Mouse (Mus musculus) ES-E14 (cell line): ENCODE measurements around the gene Gm21885. TPM values are rescaled to one million over a fixed set of nuclear protein-coding genes. Genes with fewer than 3 reads are reported as not detected.
A peak's percentile ranks its signal among the peaks of the same experiment; 100 is the strongest.

Experiments
- DNase-seq: peaks from one replicate; pipeline ENCODE4 v3.0.0-alpha.2; 2013; ENCODE audit warnings: low read depth, low spot score
- H3K27ac ChIP-seq: 2 replicates; pipeline ENCODE4 v1.5.1; 2012; ENCODE audit warnings: low read depth, mild to moderate bottlenecking, low read length, moderate library complexity, mixed read lengths; ENCODE audit not compliant: poor library complexity, insufficient read depth, severe bottlenecking
- H3K36me3 ChIP-seq: 2 replicates; pipeline ENCODE4 v1.6.1; 2012; ENCODE audit warnings: mild to moderate bottlenecking, low read length, moderate library complexity, mixed read lengths; ENCODE audit not compliant: control insufficient read depth, poor library complexity, insufficient read depth, severe bottlenecking
- H3K4me1 ChIP-seq, 2 experiments: fragments of 150-350 bp in 1 of 2; sonication (generic) in 1 of 2; 2 replicates each; pipeline ENCODE4 v1.6.1; 2012; ENCODE audit warnings: low read length in 2 of 2, mild to moderate bottlenecking in 1 of 2, mixed read lengths in 1 of 2; ENCODE audit not compliant: control insufficient read depth in 2 of 2, insufficient read depth in 2 of 2, poor library complexity in 1 of 2
- H3K4me3 ChIP-seq, 2 experiments: fragments of 150-350 bp in 1 of 2; sonication (generic) in 1 of 2; 2 replicates each; pipeline ENCODE4 v1.5.1; 2012; ENCODE audit warnings: low read length in 2 of 2, low read depth in 1 of 2, mild to moderate bottlenecking in 1 of 2, mixed read lengths in 1 of 2; ENCODE audit not compliant: insufficient read depth in 1 of 2, poor library complexity in 1 of 2, severe bottlenecking in 1 of 2
- H3K9ac ChIP-seq: 2 replicates; pipeline ENCODE4 v1.6.1; 2012; ENCODE audit warnings: low read depth, mild to moderate bottlenecking, low read length, mixed read lengths; ENCODE audit not compliant: poor library complexity, insufficient read depth, severe bottlenecking
- H3K9me3 ChIP-seq: fragments of 150-350 bp; sonication (generic); 2 replicates; pipeline ENCODE4 v1.6.1; 2012; ENCODE audit warnings: low read depth, mild to moderate bottlenecking, low read length; ENCODE audit not compliant: control insufficient read depth, insufficient read depth
- CHD2 ChIP-seq: IDR thresholded peaks from 2 replicates; pipeline ENCODE4 v1.6.1; 2014; ENCODE audit warnings: mild to moderate bottlenecking, low read depth, low read length, inconsistent platforms
- HCFC1 ChIP-seq: IDR thresholded peaks from 2 replicates; pipeline ENCODE4 v1.6.1; 2012; ENCODE audit warnings: low read length, inconsistent platforms, borderline replicate concordance; ENCODE audit not compliant: insufficient read depth
- MAFK ChIP-seq: IDR thresholded peaks from 2 replicates; pipeline ENCODE4 v1.6.1; 2014; ENCODE audit warnings: mild to moderate bottlenecking, low read depth, low read length, inconsistent platforms; ENCODE audit not compliant: insufficient read depth
- ZC3H11A ChIP-seq: IDR thresholded peaks from 2 replicates; pipeline ENCODE4 v1.6.1; 2012; ENCODE audit warnings: low read depth, mild to moderate bottlenecking, inconsistent platforms, low read length, borderline replicate concordance
- ZNF384 ChIP-seq: IDR thresholded peaks from 2 replicates; pipeline ENCODE4 v1.6.1; 2012; ENCODE audit warnings: low read depth, low read length, inconsistent platforms
- in situ Hi-C, 2 experiments: fragments of 600-800 bp; cut with MboI; formaldehyde crosslinking; loops; one replicate each; pipeline ENCODE4 v1.15.1; 2025; ENCODE audit warnings: low sequenced_read_pairs in 2 of 2, inconsistent platforms in 1 of 2; ENCODE audit not compliant: unreplicated experiment in 2 of 2
- total RNA-seq: library from RNA; depleted of rRNA; stranded (reverse); fragments of 300-350 nt; gene quantifications from 2 replicates; pipeline ENCODE4 v1.2.3, GENCODE M21; 2012

Gm21885 gene
- total RNA-seq, 1 experiment = 0.40 TPM

DNA sequence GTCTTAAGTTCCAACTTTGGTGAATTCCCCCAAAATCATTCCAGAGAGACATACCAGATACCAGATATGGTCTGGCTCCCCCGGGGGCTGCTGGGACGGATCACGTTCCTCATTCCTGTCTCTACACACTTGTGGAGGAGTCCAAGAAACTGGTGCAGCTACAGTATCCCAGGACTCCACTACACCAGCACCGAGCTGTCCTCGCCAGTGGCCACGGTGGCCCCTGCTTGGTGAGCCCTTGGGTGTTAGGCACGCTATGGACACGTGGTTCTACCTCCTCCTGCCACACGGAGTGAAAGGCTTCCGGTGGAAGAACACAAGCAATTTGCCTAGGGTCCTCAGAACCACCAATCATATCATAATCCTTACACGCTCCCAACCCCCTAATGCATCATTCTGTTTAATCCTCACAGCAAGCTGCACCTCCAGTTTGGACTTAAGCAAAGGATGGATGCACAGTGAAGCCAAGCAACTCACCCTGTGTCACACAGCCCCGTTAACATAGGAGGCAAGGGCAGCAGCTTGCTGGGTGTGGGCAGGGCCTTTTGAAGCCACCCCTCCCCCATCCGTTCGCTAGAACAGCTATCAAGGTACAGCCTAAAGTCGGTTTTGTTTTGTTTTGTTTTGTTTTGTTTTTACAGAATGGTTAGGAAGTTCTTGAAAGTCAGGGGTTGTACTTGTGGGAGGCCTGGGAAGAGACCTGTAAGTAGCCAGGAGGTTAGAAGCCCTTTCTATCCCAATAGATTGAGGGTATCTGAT lies 38.1 kb upstream of the Gm21885 start:
- DNase-seq = no peak
- TF ChIP-seq ZC3H11A (no peak), ZNF384 (no peak), MAFK (no peak), CHD2 (no peak), HCFC1 (no peak)
- peaks cover 8 to 10% of the 10 kb centered on the region in 2 experiments; a peak in 2 of 4 replicates for H3K4me1 ChIP-seq
- H3K36me3 ChIP-seq = no peaks in the 10 kb centered on the region
- in situ Hi-C loops = no loop called here
- H3K4me3 ChIP-seq = peak overlapping the region; percentile 11 to 22; a peak in 3 of 4 replicates
- no peak overlapping the region for H3K27ac ChIP-seq
- no peak overlapping the region for H3K9ac ChIP-seq
- no peaks in the 10 kb centered on the region for H3K9me3 ChIP-seq

DNA sequence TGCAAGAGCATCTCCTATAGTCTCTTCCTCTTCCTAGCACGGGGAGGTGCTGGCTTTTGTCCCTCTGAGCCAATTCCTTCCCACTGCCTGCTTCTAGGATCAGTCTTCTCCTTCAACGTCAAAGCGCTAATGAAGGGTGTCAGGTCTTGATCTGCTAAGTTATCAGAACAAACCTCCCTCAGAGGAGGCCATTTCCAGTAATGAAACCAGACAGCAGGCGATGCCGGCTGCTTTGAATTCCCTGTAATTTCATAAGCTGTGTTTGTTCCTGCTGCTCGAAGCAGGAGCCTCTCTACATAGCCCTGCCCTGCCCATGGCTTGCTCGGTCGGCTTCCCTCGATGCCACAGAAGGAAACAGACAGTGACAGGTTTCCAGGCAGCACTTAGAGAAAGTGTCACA lies 37.3 kb upstream of the Gm21885 start:
- H3K4me1 ChIP-seq = peaks cover 8 to 10% of the 10 kb centered on the region in 2 experiments; a peak in 2 of 4 replicates

DNA sequence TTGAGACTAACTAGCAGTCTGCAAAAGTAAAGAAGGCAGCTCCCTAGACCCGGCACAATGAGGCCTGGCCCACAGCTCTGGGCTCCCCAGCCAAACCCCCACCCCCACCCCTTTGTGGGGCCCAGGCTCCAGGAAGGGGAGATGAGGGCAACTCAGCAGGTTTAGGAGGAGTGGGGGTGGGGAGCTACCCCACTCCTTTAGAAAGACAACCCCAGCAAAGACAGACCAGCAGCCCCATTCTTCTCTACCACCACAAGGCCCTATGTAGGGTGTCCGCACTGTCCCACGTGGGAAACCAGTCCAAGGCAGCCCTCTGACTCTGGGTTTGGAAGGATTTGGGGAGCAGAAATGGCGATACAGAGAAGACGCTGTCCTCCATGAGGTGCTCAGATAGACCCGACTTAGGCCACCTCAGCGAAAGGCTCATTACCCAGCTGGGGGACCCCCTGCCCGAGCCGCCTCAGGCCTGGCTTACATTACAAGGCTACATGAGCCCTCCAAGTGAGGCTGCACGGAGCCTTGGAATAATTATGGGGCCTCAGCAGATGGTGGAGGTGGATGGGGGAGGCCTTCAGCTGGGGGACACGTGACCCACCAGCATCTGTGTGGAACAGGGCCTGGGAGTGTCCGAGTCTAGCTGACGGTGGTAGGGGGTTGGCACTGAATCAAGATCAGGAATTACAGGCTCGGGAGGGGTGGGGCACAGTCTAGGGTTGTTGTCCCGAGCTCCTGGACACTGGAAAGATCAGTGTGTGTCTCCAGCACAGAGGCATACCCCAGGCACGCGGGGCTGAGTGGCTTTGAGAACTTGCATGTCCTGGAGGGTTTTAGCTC lies 35.5 kb upstream of the Gm21885 start, which contains the start of gene Wfikkn2:
Wfikkn2 (minus strand) TSS at position 51 of the 834 bp plus-strand sequence.
- peaks cover 4 to 10% of the 10 kb centered on the region in 2 experiments; a peak in 2 of 4 replicates for H3K4me1 ChIP-seq
- no peak within 1 kb of the TSS for H3K4me3 ChIP-seq
- H3K27ac ChIP-seq = no peak within 1 kb of the TSS
- H3K36me3 ChIP-seq = no peaks in the 10 kb centered on the region
- no peak for DNase-seq
- no peak for TF ChIP-seq HCFC1
- no peak for TF ChIP-seq ZC3H11A
- no peak for TF ChIP-seq CHD2
- TF ChIP-seq ZNF384 = no peak
- no peak for TF ChIP-seq MAFK
- H3K9ac ChIP-seq = no peak within 1 kb of the TSS
- no peaks in the 10 kb centered on the region for H3K9me3 ChIP-seq
- in situ Hi-C loops = no loop called here

More for the DNA sequence above, 37.3 kb upstream of the Gm21885 start:
- Histone ChIP-seq H3K4me3 (no peak overlapping the region), H3K9me3 (no peaks in the 10 kb centered on the region), H3K27ac (no peak overlapping the region), H3K36me3 (no peaks in the 10 kb centered on the region), H3K9ac (no peak overlapping the region)
- DNase-seq = no peak
- in situ Hi-C loops = no loop called here
- TF ChIP-seq CHD2 (no peak), MAFK (no peak), ZC3H11A (no peak), ZNF384 (no peak), HCFC1 (no peak)

DNA sequence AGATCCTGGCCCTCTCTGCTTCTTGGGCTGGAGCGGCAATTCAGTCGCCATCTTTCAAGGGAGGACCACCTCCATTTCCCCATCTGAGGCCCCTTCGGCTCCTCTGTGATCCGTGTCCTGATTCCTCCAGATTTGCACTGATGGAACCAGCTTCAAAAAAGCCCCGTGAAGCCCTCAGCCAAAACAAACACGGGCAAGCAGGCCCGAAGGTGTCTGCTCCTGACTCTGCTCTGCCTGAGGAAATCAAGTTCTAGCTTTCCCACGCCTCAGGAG lies 34.9 kb upstream of the Gm21885 start:
- H3K9me3 ChIP-seq = no peaks in the 10 kb centered on the region
- TF ChIP-seq MAFK = no peak
- in situ Hi-C loops = no loop called here
- no peak overlapping the region for H3K9ac ChIP-seq
- no peak overlapping the region for H3K27ac ChIP-seq
- no peaks in the 10 kb centered on the region for H3K36me3 ChIP-seq
- peaks cover 4 to 10% of the 10 kb centered on the region in 2 experiments; a peak in 2 of 4 replicates for H3K4me1 ChIP-seq
- H3K4me3 ChIP-seq = no peak overlapping the region
- no peak for DNase-seq
